Mouse (Mus musculus): Measurements from ENCODE around the gene Wasf2. TPM values are rescaled to one million over a fixed set of nuclear protein-coding genes. Genes with fewer than 3 reads are reported as not detected.
A peak's percentile ranks its signal among the peaks of the same experiment; 100 is the strongest.

Wasf2 gene
- total RNA-seq, 4 experiments from 2014 or later: 27.4 to 42.1 (median 38.9) TPM

DNA sequence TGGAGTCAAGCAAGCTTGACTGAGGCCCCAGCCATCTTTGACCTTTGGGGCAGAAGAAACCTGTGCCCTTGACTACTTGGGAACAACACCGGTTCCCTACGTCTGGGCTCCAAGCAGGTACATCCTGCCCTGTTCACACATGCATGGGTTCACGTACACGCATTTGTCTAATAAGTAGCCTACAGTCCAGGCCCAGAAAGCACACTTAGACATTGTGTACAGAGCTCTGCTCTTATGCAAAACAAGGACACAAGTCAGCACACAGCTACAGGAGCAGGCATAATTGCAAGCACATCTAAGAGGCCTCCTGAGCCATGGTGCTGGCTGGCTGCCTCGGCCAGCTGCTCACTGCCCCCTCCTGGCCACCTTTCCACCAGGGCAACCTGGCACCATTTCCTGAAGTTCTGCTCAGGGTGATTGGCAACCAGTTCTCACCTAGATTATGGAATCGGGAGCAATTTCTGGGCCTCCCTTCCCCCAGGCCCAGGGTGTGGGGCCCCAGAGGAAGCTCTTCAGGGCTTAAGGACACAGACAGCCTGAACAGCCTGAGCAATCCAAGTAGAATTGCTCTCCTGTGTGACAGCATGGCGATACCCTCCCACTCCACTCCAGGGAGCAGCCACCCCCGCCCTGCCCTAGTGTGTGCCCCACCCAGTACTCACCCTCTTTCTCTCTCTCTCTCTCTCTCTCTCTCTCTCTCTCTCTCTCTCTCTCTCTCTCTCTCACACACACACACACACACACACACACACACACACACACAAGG lies 70.9 kb downstream of the Wasf2 start:
- DNase-seq (ENCODE audit: low spot score in 2 of 2): peak in 1 of 2 experiments; percentile 37

- DNase-seq (ENCODE audit: low spot score in 2 of 2): no peak
Observed at GRCm38 (mm10) chr4:133202254-133202653, 71.9 kb downstream of the Wasf2 start.

DNA sequence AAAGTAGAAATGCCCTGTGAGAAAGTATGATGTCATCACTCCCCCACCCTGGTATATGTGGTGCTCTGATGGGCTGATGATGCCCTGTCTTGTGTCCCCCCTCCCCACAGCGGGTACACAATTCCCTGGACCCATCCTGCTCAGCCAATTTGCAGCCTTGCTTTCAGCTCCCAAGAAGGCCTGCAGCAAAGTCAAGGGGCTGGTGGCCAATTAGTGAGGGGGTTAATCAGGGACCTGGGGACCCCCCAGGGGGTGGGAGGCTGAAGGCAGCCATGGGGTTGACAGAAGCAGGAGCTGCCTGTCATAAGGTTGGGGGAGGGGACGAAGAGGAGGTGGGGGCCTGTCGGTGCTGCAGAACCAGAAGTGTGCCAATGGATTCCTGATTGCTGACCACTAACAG lies 73.3 kb downstream of the Wasf2 start:
- no peak for DNase-seq (ENCODE audit: low spot score in 2 of 2)

- DNase-seq (ENCODE audit: low spot score in 2 of 2): no peak
Observed at GRCm38 (mm10) chr4:133204379-133204778, 74.1 kb downstream of the Wasf2 start.

DNA sequence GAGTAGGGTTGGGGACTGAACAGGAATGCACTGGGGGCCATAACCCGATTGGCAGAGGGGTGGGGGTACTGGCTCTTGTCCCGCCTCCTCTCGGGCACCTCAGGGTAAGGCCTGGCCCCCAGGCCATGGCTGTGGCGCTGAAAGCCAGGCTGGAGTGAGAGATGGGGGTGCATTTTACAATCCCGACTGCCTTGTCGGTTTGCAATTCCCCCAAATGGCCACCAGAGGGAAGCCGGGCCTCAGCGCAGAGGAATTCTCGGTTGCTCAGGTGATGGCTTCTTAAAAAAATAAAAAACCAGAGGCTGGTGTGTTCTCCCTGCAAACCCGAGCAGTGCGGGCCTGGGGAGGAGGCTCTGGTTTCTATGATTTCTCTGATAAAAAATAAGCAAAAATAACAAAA lies 79.1 kb downstream of the Wasf2 start:
- peak in 1 of 2 experiments; percentile 51 for DNase-seq (ENCODE audit: low spot score in 2 of 2)

DNA sequence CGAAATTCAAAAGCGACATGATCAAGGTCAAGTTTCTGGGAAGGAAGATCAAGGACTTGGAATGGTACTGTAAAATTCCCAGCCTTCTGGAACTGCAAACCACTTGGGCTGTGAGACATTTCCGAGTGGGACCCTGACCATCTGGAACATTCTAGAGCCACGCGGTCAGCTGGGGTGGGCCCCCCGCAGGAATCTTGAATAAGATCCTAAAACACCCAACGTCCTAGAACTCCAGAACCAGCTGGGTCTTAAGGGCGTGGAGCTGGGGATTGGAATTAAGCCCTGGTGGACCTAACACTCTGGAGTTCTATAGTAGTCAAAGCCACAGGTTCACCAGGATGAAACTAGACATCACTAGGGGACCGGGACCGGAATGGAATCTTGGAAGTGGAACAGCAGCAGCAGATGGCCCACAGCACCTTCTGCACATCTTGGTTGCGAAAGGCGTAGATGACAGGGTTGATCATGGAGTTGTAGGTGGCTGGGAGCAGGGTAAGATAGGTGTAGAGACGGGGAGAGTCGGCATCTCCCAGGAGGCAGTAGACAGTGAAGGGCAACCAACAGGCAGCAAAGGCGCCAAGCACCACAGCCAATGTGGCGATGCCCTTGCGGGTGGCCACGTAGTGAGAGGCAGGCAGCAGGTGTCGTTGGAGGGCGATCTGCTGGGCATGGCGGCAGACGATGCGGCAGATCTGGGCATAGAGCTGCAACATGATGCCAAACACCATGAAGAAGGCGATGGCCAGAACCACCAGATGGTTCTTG lies 79.9 kb downstream of the Wasf2 start:
- DNase-seq (ENCODE audit: low spot score in 2 of 2): no peak

DNA sequence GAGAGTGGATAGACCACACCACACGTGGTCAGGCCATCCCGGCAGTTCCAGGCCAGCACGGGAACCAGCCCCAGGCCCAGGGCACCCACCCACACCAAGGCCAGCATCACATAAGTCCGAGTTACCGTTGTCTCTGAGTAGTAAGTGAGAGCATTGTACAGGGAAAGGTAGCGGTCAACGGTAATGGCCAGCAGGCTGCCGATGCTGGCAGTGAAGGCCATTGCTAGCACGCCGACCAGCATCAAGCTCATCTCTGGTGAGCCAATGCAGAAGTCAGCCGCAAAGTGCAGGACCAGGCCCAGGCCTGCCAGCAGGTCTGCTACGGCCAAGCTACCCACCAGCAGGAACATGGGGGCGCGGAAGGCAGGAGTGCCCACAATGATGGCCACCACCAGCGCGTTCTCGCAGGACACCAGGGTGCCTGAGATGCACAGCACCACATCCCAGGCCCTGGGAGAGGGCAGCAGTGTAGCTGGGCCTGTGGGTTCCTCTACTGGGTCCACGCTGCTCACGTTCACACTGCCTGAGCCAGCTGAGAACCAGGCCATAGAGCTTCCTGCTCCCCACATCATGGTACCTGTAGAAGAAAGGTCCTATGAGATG lies 80.6 kb downstream of the Wasf2 start:
- no peak for DNase-seq (ENCODE audit: low spot score in 2 of 2)

DNA sequence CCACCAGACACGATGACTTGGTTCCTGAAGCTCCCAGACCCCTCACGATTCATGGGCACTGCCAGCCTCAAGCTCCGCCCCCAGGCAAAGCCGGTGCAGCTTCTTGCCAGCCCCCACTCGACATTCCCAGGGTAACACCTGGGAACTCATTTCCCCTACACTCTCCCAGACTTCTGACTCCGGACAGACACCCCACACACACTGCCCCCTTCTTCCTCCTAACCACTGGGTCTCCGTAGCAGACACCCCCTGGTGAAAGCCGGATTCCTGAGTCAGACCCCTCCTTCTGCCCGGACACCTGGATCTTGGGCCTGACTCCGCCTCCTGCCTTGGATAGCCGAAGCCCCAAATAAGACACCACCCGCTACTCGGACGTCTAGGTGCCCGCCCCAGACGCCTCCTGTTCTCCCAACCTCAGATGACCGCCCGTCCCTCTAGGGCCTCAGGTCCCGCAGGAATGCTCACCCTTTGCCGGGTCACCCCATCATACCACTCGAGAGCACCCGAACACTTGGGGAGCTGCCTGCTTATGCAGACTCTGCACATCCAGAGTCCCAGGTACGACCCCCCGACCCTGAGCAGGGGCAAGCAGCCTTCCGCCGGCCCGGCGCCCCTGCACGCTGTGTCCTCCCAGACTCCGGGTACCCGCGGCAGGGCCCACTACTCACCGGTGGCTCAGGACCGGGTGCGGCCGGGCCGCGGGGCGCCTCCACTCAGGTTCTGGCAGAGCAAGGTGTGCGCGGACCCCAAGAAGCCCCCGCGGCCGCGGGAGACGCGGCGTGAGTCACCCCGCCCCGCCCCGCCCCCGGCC lies 81.7 kb downstream of the Wasf2 start, which contains the start of the genes Cd164l2 and Gpr3:
Cd164l2 (plus strand) TSS at position 381 of the 811 bp plus-strand sequence.
Gpr3 (minus strand) TSS at position 786 of the 811 bp plus-strand sequence.
- peak in 1 of 2 experiments; percentile 46 for DNase-seq (ENCODE audit: low spot score in 2 of 2)

GRCm38 (mm10) chr4:133212562-133213267 lies 82.4 kb downstream of the Wasf2 start:
- DNase-seq (ENCODE audit: low spot score in 2 of 2): peak; percentile 73 to 74

DNA sequence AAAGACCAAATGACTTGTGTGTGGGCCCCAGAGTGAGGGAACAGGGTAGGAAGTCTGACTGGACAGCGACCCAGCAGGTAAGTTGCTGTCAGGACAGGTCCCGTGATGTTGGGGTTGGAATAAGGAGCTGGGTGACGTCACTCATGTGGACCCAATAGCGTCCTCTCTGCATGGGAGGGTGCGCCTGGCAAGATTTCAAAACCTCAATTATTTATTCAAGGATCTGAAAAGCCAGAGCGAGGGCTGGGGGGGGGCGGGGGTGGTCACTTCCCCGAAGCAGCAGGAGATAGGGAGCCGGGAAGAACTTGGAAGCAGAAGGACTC lies 82.9 kb downstream of the Wasf2 start:
- DNase-seq (ENCODE audit: low spot score in 2 of 2): peak in 1 of 2 experiments; percentile 46

GRCm38 (mm10) chr4:133213661-133214060 lies 83.4 kb downstream of the Wasf2 start:
- no peak for DNase-seq (ENCODE audit: low spot score in 2 of 2)

DNA sequence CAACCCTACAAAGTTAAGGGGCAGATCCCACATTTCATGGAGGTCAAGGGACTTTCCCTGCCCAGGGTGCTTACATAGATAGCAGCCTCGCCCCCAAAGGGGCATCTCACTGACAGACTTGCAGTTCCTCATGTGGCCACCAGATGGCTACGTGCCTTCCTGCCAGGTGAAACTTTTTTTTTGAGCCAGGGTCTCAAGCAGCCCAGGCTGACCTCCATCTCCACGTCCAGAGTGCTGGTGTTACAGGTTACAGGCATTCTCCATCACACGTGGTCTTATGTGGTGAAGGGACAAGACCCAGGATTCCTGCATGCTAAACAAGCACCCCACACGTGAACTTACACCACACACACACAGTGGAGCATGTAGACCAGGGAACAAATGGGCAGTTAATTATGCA lies 87.3 kb downstream of the Wasf2 start:
- DNase-seq (ENCODE audit: low spot score in 2 of 2): no peak

GRCm38 (mm10) chr4:133218745-133219144 lies 88.4 kb downstream of the Wasf2 start:
- DNase-seq (ENCODE audit: low spot score in 2 of 2): no peak

GRCm38 (mm10) chr4:133220656-133221055 lies 90.4 kb downstream of the Wasf2 start:
- DNase-seq (ENCODE audit: low spot score in 2 of 2): no peak

DNA sequence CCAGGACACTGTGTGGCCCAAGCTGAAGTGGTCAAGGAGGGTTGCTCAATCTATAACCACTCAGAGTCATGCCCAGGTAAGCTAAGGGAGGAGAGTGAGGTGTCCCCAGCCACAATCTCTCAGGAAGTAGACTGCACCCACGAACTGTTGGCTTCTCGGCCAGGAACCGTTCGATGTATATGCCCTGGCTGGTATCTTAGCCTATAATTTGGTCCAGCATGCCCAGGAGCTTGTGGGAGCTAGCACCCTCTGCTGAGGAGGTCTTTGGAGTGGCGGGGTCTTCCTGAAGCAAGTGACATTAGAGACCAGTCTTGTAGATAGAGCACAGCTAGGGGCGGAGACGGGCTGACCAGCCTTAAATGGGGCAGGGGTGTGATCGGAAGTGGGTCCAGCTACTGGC lies 91.4 kb downstream of the Wasf2 start:
- no peak for DNase-seq (ENCODE audit: low spot score in 2 of 2)

- DNase-seq (ENCODE audit: low spot score in 2 of 2): no peak
Observed at GRCm38 (mm10) chr4:133223875-133224274, 93.6 kb downstream of the Wasf2 start.

- no peak for DNase-seq (ENCODE audit: low spot score in 2 of 2)
Observed at GRCm38 (mm10) chr4:133226073-133226472, 95.8 kb downstream of the Wasf2 start.

- DNase-seq (ENCODE audit: low spot score in 2 of 2): no peak
Observed at GRCm38 (mm10) chr4:133227636-133228035, 97.3 kb downstream of the Wasf2 start.

DNA sequence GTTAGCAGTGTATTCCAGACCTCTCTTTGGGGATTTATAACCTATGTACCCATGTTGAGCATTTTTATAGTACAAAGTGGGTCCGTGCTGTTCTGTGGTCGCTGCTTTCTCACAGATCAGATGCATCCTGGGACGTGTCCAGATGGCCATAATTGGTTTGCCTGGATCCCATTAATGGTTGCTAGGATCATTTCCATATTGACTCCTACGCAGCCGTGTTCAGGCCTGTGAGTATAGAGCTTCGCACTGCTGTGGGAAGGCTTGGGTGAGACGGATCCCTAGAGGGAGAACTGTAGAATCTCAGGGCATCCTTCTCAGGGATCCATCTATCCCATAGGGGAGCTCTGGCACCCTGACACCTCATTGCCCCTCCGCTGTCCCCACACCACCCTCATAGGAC lies 99.3 kb downstream of the Wasf2 start:
- no peak for DNase-seq (ENCODE audit: low spot score in 2 of 2)

DNA sequence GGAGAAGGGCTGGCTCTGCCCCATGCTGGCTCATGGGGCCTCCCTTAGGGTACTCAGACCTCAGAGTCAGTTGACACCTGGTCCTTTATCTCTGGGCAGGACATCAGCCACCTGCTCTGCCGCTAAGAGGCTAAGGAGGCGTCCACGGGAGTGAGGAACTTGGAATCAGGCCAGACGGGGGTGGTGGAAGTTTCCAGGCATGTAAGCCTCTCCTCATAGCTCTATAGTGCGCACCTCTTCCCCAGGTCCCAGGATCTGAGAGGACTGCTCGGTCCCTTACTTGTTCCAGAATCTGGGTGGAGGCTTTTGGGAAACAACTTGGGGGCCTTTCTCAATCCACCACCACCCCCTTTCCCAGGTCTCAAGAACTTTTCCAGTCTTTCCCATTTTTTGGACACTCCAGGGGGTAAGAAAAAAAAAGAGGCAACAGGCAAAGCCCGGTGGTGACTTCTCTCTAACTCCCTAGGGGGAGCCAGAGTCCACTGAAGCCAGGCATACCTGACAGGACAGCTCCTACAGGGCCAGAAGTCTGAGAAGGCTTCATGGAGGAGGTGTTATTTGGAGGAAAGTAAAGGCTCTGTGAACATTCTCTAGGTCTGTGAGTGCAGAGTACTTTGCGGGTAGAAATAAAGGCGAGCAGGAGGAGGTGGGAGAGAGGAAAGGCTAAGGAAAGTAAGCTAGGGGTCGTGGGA lies 103.1 kb downstream of the Wasf2 start:
- no peak for DNase-seq (ENCODE audit: low spot score in 2 of 2)

Data from left cerebral cortex, adult 8-10 months (tissue).